Mouse (Mus musculus) cerebellum, adult (tissue): ENCODE results near the gene Pnkp.
A peak's percentile ranks its signal among the peaks of the same experiment; 100 is the strongest.

Experiments
- ATAC-seq: cut with Nextera tagmentation; 2 replicates; pipeline ENCODE4 v1.9.2; 2017; ENCODE audit warnings: mild to moderate bottlenecking, moderate library complexity, mixed read lengths; ENCODE audit not compliant: insufficient number of reproducible peaks, low FRiP score, low TSS enrichment

The Pnkp gene

GRCm38 (mm10) chr7:44857042-44857552 is at the start of gene Pnkp:
Pnkp (plus strand) TSS chr7:44857139.
- ATAC-seq: peak; percentile 6; the same call in 1 of the 2 replicates

- no peak for ATAC-seq
Measured at GRCm38 (mm10) chr7:44808927-44809326, 48.0 kb upstream of the Pnkp start.

GRCm38 (mm10) chr7:44809466-44809865 is 47.5 kb upstream of the Pnkp start:
- no peak for ATAC-seq

- no peak for ATAC-seq
Measured at GRCm38 (mm10) chr7:44810365-44810764, 46.6 kb upstream of the Pnkp start.

GRCm38 (mm10) chr7:44810819-44811557 is 46.0 kb upstream of the Pnkp start:
- no peak for ATAC-seq

- no peak for ATAC-seq
Measured at GRCm38 (mm10) chr7:44812651-44813325, 44.2 kb upstream of the Pnkp start.

- no peak for ATAC-seq
Measured at GRCm38 (mm10) chr7:44813985-44814384, 43.0 kb upstream of the Pnkp start.

GRCm38 (mm10) chr7:44814423-44814822 is 42.5 kb upstream of the Pnkp start:
- ATAC-seq: no peak

GRCm38 (mm10) chr7:44814952-44815553 is 41.9 kb upstream of the Pnkp start:
- ATAC-seq: no peak

GRCm38 (mm10) chr7:44815721-44816469 is 41.0 kb upstream of the Pnkp start, which contains the start of the genes Nup62 and Il4i1:
Nup62 (plus strand) TSS chr7:44816088.
Il4i1 (plus strand) TSS chr7:44816387.
- peak; percentile 87 for ATAC-seq

- no peak for ATAC-seq
Measured at GRCm38 (mm10) chr7:44816470-44817021, 40.4 kb upstream of the Pnkp start, which contains the start of gene Atf5. Atf5 (minus strand) TSS chr7:44816658.

- ATAC-seq: no peak
Measured at GRCm38 (mm10) chr7:44817441-44817840, 39.5 kb upstream of the Pnkp start.

- no peak for ATAC-seq
Measured at GRCm38 (mm10) chr7:44818164-44818563, 38.8 kb upstream of the Pnkp start.

GRCm38 (mm10) chr7:44818751-44819235 is 38.1 kb upstream of the Pnkp start:
- no peak for ATAC-seq

GRCm38 (mm10) chr7:44819391-44819790 is 37.5 kb upstream of the Pnkp start:
- no peak for ATAC-seq

GRCm38 (mm10) chr7:44819863-44820262 is 37.1 kb upstream of the Pnkp start:
- no peak for ATAC-seq

GRCm38 (mm10) chr7:44820525-44820924 is 36.4 kb upstream of the Pnkp start:
- no peak for ATAC-seq

- ATAC-seq: no peak
Measured at GRCm38 (mm10) chr7:44821666-44822448, 35.1 kb upstream of the Pnkp start.

GRCm38 (mm10) chr7:44823409-44823808 is 33.5 kb upstream of the Pnkp start:
- ATAC-seq: no peak
